Mouse (Mus musculus) skeletal muscle tissue, postnatal 0 days (tissue): ENCODE results near the gene Smpd3. TPM values are rescaled to one million over a fixed set of nuclear protein-coding genes. Genes with fewer than 3 reads are reported as not detected.

Source experiments
- polyA plus RNA-seq: library from polyadenylated mRNA; unstranded; fragments of >200 nt; fragmentation: Nextera tagmentation; extraction: Ambion mirVana; gene quantifications from 2 replicates; pipeline ENCODE4 v1.2.1, GENCODE M21; 2015

Gene Smpd3
- 0.69 and 1.7 TPM in 2 replicates for polyA plus RNA-seq

GRCm38 (mm10) chr8:106337852-106338521 is at the start of gene Smpd3:
TSS of gene Smpd3 (minus strand) at chr8:106337988.

GRCm38 (mm10) chr8:106210821-106211345 is 126.9 kb downstream of the Smpd3 start, which contains the start of the genes Slc7a6os and Prmt7:
TSS of gene Slc7a6os (minus strand) at chr8:106210935.
TSS of gene Prmt7 (plus strand) at chr8:106210936.

Other genes starting within 250 kb of the Smpd3 start
- 0.23 and 1.7 TPM in 2 replicates for gene Esrp2, start 201.0 kb downstream of the Smpd3 start, polyA plus RNA-seq
- gene Pla2g15, start 187.6 kb downstream of the Smpd3 start, polyA plus RNA-seq: 5.5 and 8.9 TPM in 2 replicates
- gene Slc7a6, start 169.1 kb downstream of the Smpd3 start, polyA plus RNA-seq: 9.0 and 13.3 TPM in 2 replicates
- gene Slc7a6os, start 127.1 kb downstream of the Smpd3 start, polyA plus RNA-seq: 13.8 and 16.6 TPM in 2 replicates
- 24.2 and 25.2 TPM in 2 replicates for gene Prmt7, start 127.1 kb downstream of the Smpd3 start, polyA plus RNA-seq
- 7.1 and 7.8 TPM in 2 replicates for gene Zfp90, start 77.3 kb upstream of the Smpd3 start, polyA plus RNA-seq
- not detected in 2 replicates for gene 6030452D12Rik, start 162.5 kb upstream of the Smpd3 start, polyA plus RNA-seq
- 0.24 and 0.76 TPM in 2 replicates for gene Cdh3, start 172.9 kb upstream of the Smpd3 start, polyA plus RNA-seq
- gene Gm10073, start 235.5 kb upstream of the Smpd3 start, polyA plus RNA-seq: 5.5 and 8.3 TPM in 2 replicates